Mouse (Mus musculus): ENCODE results near the gene Adam23.
A peak's percentile ranks its signal among the peaks of the same experiment; 100 is the strongest.
"Not testable (repeated sequence)": the region's sequence is repeated elsewhere in the genome, so short reads cannot be mapped to it uniquely, and the experiment has no call there.

Gene Adam23

GRCm38 (mm10) chr1:63579153-63579552 is 133.5 kb downstream of the Adam23 start:
- DNase-seq (ENCODE audit: low spot score) = no peak

GRCm38 (mm10) chr1:63586869-63587268 is 141.2 kb downstream of the Adam23 start:
- no peak for DNase-seq (ENCODE audit: low spot score)

GRCm38 (mm10) chr1:63603870-63604500 is 158.3 kb downstream of the Adam23 start:
- no peak for DNase-seq (ENCODE audit: low spot score)

- no peak for DNase-seq (ENCODE audit: low spot score)
Observed at GRCm38 (mm10) chr1:63609613-63610012, 163.9 kb downstream of the Adam23 start.

- DNase-seq (ENCODE audit: low spot score) = peak; percentile 1
Observed at GRCm38 (mm10) chr1:63614594-63614993, 168.9 kb downstream of the Adam23 start.

GRCm38 (mm10) chr1:63615668-63616067 is 170.0 kb downstream of the Adam23 start, which contains the start of gene Gm39653:
Gm39653 (plus strand) TSS chr1:63615968.
- DNase-seq (ENCODE audit: low spot score) = no peak

GRCm38 (mm10) chr1:63628211-63628610 is 182.5 kb downstream of the Adam23 start:
- DNase-seq (ENCODE audit: low spot score) = no peak

GRCm38 (mm10) chr1:63630390-63630789 is 184.7 kb downstream of the Adam23 start:
- DNase-seq (ENCODE audit: low spot score) = not testable (repeated sequence)

GRCm38 (mm10) chr1:63639921-63640320 is 194.2 kb downstream of the Adam23 start:
- no peak for DNase-seq (ENCODE audit: low spot score)
